Mouse (Mus musculus): Measurements from ENCODE around the gene Psmb9.
A peak's percentile ranks its signal among the peaks of the same experiment; 100 is the strongest.
"Not testable (repeated sequence)": the region's sequence is repeated elsewhere in the genome, so short reads cannot be mapped to it uniquely, and the experiment has no call there.

Psmb9 gene

DNA sequence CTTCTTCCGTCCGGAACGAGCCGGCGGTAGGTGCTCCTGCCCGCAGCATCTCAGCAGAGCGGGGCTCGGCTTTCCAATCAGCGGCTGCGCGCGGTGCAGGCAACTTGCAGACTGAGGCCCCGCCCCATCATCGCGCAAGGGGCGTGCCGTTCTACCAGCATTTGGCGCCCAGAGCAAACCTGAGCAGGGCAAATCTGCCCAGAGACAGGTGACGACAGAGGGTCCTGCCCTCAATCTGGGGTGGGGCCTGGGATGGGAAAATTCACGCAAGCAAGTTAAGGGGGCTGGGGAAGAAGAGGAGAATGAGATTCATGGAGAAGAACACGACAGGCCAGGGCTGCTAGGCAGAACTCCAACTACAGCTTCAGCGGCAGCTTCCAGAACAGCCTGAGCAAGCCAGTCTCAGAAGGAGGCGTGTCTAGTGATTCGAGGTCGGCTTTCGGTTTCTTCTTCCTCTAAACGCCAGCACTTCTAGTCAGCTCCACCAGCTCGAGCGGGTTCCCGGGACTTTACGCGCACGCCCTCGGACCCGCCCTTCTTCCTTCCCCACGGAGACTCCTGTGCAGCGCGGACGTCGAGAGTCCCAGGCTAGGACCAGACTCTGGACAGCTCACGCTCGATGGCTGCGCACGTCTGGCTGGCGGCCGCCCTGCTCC is at the start of gene Psmb9, which contains the start of gene Tap1:
Gene Psmb9, minus strand, starts transcription at position 504 of the 656 bp plus-strand sequence.
Gene Tap1, plus strand, starts transcription at position 293 of the 656 bp plus-strand sequence.
- peak; percentile 97 to 99 for DNase-seq

DNA sequence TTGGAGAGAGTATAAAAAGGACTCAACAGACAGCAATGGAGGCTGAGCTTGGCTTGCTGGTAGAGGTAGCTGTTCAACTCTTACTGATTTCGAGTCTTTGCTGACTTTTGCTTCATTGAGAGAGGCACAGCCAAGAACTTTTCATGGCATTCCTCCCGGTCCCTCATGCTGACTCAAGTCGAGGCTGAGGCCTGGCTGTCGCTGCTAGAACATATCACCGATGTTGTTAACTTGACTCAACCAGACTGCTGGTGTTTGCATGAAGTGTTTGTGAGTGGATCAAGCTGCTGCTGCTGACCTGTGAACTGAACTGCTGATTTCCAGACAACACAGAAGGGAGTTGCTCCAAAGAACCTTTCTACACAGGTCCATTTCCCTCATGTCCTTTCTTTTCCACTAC is 49.1 kb upstream of the Psmb9 start:
- peak; percentile 64 to 76 for DNase-seq

DNA sequence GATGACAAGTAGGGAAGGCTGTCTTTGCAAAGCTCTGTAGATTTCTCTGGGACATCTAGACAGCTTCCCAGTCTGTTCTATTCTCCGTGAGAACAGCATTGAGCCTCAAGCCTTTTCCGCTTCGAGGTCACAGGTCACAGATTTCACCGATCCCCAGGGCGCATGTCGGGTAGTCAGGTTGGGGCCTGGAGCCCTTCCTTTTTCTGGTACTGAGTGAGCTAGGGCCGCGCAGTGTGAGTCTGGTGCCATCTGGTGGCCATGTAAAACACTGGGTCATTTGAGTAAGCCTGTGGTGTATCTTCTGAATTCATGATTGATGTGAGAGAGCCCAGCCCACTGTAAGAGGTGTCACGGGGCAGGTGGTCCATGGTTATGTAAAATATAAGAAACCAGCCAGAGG is 47.4 kb upstream of the Psmb9 start:
- DNase-seq: peak; percentile 76 to 84

DNA sequence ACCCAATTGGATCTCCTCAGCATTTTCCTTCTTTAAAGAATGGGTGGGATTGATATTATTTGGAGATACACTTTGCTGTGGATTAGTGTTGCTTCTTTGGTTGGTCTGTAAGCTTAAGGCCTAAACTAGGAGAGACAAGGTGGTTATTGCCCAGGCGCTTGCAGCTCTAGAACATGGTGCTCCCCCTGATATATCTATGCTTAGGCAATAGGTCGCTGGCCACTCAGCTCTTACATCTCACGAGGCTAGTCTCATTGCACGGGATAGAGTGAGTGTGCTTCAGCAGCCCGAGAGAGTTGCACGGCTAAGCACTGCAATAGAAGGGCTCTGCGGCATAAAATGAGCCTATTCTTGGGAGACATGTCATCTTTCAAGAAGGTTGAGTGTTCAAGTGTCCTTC is 44.5 kb upstream of the Psmb9 start:
- not testable (repeated sequence) for DNase-seq

DNA sequence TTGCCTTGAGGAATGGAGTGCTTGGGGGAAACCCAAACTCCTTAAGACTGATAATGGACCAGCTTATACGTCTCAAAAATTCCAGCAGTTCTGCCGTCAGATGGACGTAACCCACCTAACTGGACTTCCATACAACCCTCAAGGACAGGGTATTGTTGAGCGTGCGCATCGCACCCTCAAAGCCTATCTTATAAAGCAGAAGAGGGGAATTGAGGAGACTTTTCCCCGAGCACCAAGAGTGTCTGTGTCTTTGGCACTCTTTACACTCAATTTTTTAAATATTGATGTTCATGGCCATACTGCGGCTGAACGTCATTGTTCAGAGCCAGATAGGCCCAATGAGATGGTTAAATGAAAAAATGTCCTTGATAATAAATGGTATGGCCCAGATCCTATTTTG is 43.4 kb upstream of the Psmb9 start:
- not testable (repeated sequence) for DNase-seq

DNA sequence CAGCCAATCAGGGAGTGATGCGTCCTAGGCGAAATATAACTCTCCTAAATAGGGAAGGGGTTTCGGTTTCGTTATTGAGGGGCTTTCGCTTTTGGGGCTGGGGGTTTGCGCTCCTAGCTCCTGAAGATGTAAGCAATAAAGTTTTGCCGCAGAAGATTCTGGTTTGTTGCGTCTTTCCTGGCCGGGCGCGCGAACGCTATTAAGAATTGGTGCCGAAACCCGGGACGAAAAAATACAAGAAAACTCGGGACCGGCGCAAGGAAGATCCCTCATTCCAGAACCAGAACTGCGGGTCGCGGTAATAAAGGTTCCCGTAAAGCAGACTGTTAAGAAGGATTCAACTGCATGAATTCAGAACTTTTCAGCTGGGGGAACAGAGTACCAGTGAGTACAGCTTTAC is 38.3 kb upstream of the Psmb9 start:
- DNase-seq: peak in 1 of 2 experiments; percentile 25

DNA sequence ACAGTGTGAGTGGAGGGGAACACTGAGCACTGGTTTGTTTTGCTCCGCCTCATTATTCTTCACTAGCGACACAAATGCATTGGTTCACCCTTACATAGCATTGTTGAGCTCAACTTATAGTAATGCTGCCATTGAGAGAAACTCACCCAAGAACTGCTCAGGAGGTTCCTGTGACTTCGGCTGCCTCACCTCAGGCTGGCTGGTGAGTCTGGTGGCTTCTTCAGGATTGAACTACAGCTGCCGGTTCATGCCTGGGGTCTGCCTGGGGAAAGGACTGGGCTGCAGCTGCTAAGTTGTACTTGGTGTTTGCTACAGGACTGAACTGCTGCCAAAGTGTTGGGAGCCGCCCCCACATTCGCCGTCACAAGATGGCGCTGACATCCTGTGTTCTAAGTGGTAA is 37.9 kb upstream of the Psmb9 start:
- no peak for DNase-seq

DNA sequence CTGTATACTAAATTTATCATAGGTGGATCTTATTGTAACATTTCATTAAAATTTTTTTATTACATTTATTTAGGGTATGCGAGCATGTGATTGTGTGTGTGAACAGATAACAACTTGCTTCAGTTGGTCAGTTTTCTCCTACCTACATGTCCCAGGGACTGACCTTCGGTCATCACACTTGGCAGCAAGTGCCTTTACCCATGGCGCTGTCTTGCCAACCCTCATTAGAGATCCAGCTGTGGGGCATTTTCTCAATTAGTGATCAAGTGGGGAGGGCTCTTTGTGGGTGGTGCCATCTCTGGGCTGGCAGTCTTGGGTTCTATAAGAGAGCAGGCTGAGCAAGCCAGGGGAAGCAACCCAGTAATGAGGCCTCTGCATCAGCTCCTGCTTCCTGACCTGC is 37.3 kb upstream of the Psmb9 start:
- no peak for DNase-seq

DNA sequence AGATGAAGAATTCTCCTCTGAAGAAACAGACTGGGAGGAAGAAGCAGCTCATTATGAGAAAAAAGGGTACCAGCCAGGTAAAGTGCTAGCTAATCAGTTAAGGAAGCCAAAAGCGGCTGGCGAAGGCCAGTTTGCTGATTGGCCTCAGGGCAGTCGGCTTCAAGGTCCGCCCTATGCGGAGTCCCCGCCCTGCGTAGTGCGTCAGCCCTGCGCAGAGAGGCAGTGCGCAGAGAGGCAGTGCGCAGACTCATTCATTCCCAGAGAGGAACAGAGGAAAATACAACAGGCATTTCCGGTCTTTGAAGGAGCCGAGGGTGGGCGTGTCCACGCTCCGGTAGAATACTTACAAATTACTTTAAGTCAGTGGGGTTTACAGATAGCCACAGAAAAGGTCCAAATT is 32.8 kb upstream of the Psmb9 start:
- not testable (repeated sequence) for DNase-seq

DNA sequence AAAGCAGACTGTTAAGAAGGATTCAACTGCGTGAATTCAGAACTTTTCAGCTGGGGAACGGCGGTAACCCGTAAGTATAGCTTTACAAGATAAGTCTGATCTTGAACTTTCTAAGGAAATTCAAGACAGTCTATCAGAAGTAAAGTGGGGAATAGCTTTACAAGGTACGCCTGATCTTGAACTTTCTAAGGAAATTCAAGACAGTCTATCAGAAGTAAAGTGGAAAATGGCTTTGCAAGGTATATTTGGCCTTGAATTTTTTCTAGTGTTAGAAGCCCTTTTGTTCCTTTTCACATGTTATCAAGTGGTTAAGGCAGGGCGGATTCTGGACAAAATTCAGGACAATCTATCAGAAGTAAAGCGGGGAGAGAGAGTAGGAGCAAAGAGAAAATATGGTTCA is 32.2 kb upstream of the Psmb9 start:
- not testable (repeated sequence) for DNase-seq

DNA sequence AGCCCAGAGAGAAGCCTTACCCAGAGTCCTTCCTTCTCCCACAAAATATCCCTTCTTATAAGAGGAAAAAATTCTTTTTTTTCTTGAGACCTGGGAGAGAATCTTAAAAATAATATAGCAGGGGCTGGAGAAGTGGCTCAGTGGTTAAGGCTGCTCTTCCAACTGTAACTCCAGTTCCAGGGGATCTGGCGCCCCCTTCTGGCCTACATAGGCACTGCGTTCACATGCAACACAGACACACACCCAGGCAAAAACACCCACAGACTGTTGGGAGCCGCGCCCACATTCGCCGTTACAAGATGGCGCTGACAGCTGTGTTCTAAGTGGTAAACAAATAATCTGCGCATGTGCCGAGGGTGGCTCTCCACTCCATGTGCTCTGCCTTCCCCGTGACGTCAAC is 31.5 kb upstream of the Psmb9 start:
- DNase-seq: peak; percentile 55 to 72

DNA sequence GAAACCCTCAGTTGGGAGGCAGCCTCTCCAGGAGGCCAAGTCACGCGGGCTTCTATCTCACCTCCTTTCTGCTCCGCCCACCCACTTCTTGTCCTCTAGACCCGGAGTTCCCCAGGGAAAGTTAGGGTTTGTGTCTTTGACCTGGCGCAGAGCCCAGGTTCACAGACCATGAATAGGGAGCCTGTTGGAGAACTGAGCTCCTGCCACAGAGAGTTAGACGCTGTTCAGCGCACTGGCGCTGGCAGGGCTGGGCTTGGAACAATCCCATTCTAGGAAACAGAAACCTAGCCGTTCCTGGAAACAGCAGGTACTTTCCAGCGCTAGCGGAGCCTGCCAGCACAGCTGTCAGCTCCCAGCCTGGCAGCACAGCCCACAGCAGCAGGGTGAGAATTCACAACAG is 31.1 kb upstream of the Psmb9 start:
- DNase-seq: peak in 1 of 2 experiments; percentile 66

DNA sequence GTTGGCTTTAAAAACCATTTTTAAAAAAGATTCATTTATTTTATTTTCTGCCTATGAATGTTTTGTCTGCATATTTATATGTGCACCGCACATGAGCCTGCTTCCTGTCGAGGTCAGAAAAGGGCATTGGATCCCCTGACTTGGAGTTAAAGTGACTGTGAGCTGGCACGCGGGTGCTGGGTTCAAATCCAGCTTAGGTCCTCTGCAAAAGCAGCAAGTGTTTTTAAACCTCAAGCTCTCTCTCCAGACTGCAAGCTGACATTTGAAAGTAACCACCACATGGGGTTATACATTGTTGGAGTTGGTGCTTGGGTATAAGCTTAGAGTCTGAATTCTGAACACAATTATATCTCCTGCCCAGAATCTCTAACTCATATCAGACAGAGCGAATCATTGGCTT is 30.4 kb upstream of the Psmb9 start:
- no peak for DNase-seq

DNA sequence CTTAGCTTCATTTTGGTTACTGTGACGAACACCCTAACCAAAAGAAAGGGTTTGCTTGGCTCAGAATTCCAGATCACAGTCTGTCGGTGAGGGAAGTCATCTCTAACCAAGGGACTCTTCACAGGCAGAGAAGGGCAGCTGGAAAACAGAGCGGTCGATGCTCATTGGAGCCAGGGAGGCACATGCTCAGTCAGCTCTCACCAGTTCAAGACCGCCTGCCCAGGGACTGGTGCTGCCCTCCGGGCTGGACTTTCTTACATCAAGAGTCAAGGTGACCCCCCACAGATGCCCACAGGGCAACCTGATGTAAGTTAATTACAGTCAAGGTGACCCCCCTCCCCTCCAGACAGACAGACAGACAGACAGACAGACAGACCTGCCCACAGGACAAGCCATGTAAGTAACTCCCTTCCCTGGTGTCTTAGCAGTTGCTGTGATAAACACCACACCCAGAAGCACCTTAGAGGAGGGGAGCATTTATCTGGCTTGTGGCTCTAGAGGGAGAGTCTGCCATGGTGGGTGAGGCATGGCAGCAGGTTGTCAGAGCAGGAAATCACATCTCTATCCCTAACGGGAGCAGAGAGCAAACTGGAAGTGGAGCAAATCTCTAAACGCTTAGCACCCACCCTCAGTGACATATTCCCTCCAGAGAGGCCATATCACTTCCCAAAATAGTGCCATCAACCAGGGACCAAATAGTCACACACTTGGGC is 29.8 kb upstream of the Psmb9 start:
- peak in 1 of 2 experiments; percentile 15 for DNase-seq

DNA sequence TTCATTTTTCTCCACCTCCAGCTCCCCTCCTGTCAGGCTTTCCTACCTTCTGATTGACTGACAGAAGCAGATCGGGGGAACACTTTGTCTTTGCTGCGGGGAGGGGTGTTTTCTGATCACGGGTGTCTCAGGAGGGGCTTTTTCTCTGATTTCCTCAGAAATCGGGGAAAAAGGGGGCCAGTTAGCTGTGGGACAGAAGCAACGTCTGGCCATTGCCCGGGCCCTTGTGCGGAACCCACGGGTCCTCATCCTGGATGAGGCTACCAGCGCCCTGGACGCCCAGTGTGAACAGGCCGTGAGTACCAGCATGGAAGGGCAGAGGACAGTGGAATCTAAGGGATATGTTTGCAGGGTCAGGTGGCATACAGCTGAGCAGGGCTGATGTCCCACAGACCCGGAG is 27.6 kb upstream of the Psmb9 start:
- DNase-seq: peak in 1 of 2 experiments; percentile 13

DNA sequence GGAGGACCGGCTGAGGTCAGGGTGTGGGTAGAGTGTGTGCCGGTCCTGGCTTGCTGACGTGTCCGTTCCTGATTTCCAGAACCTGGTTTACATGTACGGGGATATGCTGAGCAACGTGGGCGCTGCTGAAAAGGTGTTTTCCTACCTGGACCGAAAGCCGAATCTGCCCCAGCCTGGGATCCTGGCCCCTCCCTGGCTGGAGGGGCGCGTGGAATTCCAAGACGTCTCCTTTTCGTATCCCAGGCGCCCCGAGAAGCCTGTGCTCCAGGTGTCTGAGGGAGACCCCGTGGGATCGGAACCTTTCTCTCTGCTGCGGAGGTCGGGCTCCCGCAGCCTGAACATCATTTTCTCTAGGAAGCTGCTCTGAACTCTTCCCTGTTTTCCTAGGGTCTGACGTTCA is 26.4 kb upstream of the Psmb9 start:
- DNase-seq: no peak

DNA sequence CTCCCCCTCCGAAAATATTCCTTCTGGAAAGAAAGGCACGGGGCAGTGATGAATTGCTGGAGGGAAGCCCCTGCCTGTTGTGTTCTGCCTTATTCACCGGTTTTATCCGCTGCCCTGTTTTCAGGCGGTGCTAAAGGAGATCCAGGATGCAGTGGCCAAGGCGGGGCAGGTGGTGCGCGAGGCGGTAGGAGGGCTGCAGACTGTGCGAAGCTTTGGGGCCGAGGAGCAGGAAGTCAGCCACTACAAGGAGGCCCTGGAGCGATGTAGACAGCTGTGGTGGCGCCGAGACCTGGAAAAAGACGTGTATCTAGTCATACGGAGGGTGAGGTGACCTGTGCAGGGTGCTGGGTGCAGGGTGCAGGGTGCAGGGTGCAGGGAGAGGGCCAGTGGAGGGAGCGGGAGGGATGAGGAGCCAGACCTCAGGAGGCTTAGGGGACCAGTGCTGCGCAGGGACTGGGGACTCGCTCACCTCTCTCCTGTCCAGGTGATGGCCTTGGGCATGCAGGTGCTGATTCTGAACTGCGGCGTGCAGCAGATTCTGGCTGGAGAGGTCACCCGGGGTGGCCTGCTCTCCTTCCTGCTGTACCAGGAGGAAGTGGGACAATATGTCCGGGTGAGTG is 24.3 kb upstream of the Psmb9 start:
- DNase-seq: peak in 1 of 2 experiments; percentile 21

DNA sequence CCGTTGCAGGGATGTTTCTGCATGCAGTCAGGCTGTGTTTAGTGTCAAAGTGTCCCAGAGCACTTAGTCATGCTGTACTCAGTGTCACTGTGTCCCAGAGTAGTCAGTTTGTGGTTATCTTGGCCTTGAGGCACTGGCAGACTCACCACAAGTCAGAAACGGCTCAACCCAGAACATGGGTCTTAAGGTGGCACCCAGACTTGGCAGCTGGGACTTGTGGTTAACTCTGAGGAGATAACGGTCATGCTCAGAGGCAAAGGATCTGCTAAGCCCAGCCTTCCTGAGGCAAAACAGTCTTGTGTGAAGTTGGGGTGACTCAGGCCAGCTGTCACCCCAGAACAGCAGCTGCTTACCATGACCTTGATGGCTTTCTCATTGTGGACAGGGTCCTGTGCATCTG is 23.0 kb upstream of the Psmb9 start:
- peak in 1 of 2 experiments; percentile 19 for DNase-seq

DNA sequence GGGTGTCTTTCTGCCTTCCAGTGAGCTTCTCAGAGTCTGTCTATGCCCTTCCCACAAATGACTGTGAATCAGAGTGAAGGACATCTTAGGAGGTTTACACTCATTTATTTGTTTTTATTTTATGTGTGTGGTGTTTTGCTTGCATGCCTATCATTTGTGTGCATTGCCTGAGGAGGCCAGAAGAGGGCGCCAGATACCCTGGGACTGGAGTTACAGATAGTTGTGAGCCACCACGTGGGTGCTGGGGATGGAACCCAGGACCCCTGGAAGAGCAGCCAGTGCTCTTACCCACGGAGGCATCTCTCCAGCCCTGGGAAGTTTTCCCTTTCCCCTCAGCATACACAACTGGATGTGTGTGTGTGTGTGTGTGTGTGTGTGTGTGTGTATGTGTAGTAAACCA is 22.1 kb upstream of the Psmb9 start:
- peak in 1 of 2 experiments; percentile 17 for DNase-seq

DNA sequence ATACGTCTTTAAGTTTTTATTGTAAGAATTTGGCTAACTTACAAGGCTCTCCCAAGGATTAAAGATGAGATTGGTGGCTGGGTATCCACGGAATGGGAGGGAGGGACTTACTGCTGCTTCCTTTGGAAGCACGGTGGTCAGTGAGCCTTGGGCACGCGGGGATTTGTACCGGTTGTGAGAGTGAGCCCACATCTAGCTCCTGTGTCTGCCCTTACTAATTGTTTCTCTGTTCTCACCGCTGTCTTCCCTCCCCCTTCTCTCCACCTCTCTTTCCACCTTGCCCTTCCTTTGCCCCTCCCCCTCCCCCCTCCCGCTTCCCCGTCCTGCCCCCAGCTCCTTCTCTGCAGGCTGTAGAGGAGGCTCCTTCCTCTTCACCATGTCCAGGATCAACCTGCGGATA is 20.9 kb upstream of the Psmb9 start:
- DNase-seq: no peak

DNA sequence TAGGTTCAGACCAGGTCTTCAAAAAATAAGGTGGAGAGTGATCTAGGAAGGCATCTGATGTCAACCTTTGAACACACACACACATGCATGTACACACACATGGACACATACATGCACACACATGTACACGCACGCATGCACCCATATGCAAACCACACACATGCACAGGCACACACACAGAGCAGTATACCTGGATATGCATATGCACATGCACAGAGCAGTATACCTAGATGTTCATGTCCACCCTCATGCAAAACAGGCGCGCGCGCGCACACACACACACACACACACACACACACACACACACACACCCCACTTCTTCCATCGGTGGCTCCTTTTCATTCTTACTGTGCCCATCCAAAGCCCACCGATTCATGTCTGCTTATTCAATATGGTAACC is 20.3 kb upstream of the Psmb9 start:
- DNase-seq: peak in 1 of 2 experiments; percentile 8

DNA sequence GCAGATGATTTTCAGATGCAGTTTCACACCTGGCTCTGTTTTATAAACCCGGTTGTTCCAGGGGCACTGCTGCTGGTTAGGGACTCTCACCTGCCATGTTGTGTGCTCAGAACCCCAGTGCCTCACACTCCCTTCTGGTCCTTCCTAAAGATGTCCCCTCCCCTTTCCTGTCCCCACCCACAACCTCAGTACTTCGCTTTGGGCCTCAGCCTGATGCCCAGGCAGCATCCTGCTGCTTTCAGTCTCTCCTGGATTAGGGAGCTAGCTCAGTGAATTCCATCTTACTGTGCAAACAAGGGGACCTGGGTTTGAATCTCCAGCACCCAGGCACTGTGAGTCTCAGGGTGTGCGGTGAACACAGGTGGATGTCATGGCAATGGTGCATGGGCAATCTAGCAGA is 19.9 kb upstream of the Psmb9 start:
- DNase-seq: peak in 1 of 2 experiments; percentile 16

DNA sequence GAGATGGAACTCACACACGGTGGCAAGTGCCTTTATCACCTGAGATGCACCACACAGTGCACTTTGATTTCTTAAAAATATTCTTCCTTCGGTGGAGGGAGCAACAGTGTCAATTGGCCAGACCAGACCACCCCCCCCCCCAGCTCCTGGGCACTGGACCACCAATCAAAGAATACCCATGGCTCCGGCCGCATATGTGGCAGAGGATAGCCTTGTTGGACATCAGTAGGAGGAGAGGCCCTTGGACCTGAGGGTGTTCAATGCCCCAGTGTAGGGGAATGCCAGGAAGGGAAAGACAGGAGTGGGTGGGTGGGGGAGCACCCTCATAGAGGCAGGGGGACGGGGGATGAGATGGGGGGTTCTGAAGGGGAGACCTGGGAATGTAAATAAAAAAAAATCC is 19.2 kb upstream of the Psmb9 start:
- peak in 1 of 2 experiments; percentile 6 for DNase-seq

DNA sequence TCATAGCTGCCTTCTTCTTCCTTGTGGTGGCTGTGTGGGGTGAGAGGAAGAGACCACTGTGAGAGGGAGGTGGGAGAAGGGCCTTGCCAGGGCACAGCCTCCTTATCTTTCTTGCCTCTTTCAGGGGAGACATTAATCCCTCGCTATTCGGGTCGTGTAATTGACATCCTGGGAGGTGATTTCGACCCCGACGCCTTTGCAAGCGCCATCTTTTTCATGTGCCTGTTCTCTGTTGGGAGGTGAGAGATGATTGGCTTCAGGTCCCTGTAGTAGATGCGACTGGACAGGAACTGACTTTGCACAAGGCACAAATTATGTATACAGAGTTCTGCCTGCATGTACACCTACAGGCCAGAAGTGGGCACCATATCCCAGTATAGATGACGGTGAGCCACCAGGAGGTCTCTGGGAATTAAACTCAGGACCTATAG is 18.2 kb upstream of the Psmb9 start:
- DNase-seq: peak; percentile 36 to 51
